ENCODE assay signal across 9 mouse cellular contexts in genomic region chr14:121172065-121173036, GRCm38 (mm10).
DNase-seq lines count a peak whose midpoint lies in the region; ATAC-seq lines count a peak whose summit lies in the region.
"Had no signal": no experiment of that assay in that cellular context is flagged by ENCODE, and none has a peak within 500 bp of the region (broad histone marks: within the 10 kb centered on the region; RNA-seq: fewer than 3 reads in every experiment).

No protein-coding gene starts in this region.

- no peaks in the 10 kb centered on the region for H3K36me3 ChIP-seq in neural tube, embryonic 11.5 days (ENCODE audit: control insufficient read depth, insufficient read depth, low read length)
- no peaks in the 10 kb centered on the region for H3K36me3 ChIP-seq in forebrain, embryonic 16.5 days (ENCODE audit: control insufficient read depth, insufficient read depth)
- H3K36me3 ChIP-seq in midbrain, embryonic 16.5 days (ENCODE audit: control insufficient read depth, insufficient read depth, low read length), result no peaks in the 10 kb centered on the region

- H3K27ac ChIP-seq in neural tube, embryonic 11.5 days (ENCODE audit: low read depth, low read length), result 0 out of 2 replicates have a peak overlapping the region, but pooled peaks have one; percentile 17
- H3K27ac ChIP-seq in forebrain, embryonic 16.5 days (ENCODE audit: low read length), result peak overlapping the region; percentile 80
- peak overlapping the region; percentile 81 for H3K27ac ChIP-seq in midbrain, embryonic 16.5 days (ENCODE audit: low read length)
- H3K27ac ChIP-seq: kidney, postnatal 0 days had no signal

- H3K9me3 ChIP-seq in neural tube, embryonic 11.5 days (ENCODE audit: control insufficient read depth, low read length), result no peaks in the 10 kb centered on the region
- no peaks in the 10 kb centered on the region for H3K9me3 ChIP-seq in forebrain, embryonic 16.5 days (ENCODE audit: control insufficient read depth, low read length)
- H3K9me3 ChIP-seq in midbrain, embryonic 16.5 days (replicated peaks; ENCODE audit: control insufficient read depth, low read length, poor library complexity, severe bottlenecking), result no peaks in the 10 kb centered on the region

- no peaks in the 10 kb centered on the region for H3K27me3 ChIP-seq in neural tube, embryonic 11.5 days (ENCODE audit: control insufficient read depth, insufficient read depth, low read length)
- H3K27me3 ChIP-seq in forebrain, embryonic 16.5 days (replicated peaks; ENCODE audit: control insufficient read depth, insufficient read depth, low read length), result no peaks in the 10 kb centered on the region
- no peaks in the 10 kb centered on the region for H3K27me3 ChIP-seq in midbrain, embryonic 16.5 days (ENCODE audit: control insufficient read depth, insufficient read depth, low read depth, low read length)

- no peak overlapping the region for H3K4me2 ChIP-seq in neural tube, embryonic 11.5 days (ENCODE audit: low read depth)
- peak overlapping the region; percentile 44 for H3K4me2 ChIP-seq in forebrain, embryonic 16.5 days (ENCODE audit: low read length)
- H3K4me2 ChIP-seq in midbrain, embryonic 16.5 days (ENCODE audit: low read length), result peak overlapping the region; percentile 42

- WGBS in neural tube, embryonic 11.5 days, result 57% methylated on average over 19 of the region's 19 CpGs
- 8% methylated on average over 19 of the region's 19 CpGs for WGBS in forebrain, embryonic 16.5 days
- 23% methylated on average over 19 of the region's 19 CpGs for WGBS in midbrain, embryonic 16.5 days

- ATAC-seq in neural tube, embryonic 11.5 days (ENCODE audit: insufficient read depth, low FRiP score, low TSS enrichment), result no peak; the same call in 1 of the 2 replicates
- ATAC-seq in forebrain, embryonic 16.5 days, result peak; percentile 74
- ATAC-seq in midbrain, embryonic 16.5 days, result peak; percentile 69

- H3K4me3 ChIP-seq in neural tube, embryonic 11.5 days (ENCODE audit: low read depth, low read length), result no peak overlapping the region
- peak overlapping the region; percentile 13 for H3K4me3 ChIP-seq in forebrain, embryonic 16.5 days (replicated peaks; ENCODE audit: low read length)
- peak overlapping the region; percentile 20; the same call in 1 of the 2 replicates for H3K4me3 ChIP-seq in midbrain, embryonic 16.5 days (ENCODE audit: low read depth, low read length)

- peak; percentile 31 for DNase-seq in neural tube, embryonic 11.5 days (ENCODE audit: low spot score)
- DNase-seq in neural tube, embryonic 10.5 days (ENCODE audit: extremely low spot score, low spot score), result no peak
- peak; percentile 55 to 61 for DNase-seq in layer of hippocampus, adult 8-10 months (ENCODE audit: low spot score in 2 of 2)
- DNase-seq in MN1 (ENCODE audit: low spot score), result no peak
- DNase-seq in lung, postnatal 14 days, result no peak
- DNase-seq in natural killer cell, adult 2 months (ENCODE audit: low spot score in 2 of 2), result no peak

- peaks cover 7% of the 10 kb centered on the region; the same call in 1 of the 2 replicates for H3K4me1 ChIP-seq in neural tube, embryonic 11.5 days (ENCODE audit: control insufficient read depth, insufficient read depth, low read length)
- H3K4me1 ChIP-seq in forebrain, embryonic 16.5 days (replicated peaks; ENCODE audit: control insufficient read depth, insufficient read depth, low read length), result peaks cover 24% of the 10 kb centered on the region
- H3K4me1 ChIP-seq in midbrain, embryonic 16.5 days (ENCODE audit: control insufficient read depth, insufficient read depth, low read length), result peaks cover 23% of the 10 kb centered on the region

- no peak overlapping the region for H3K9ac ChIP-seq in neural tube, embryonic 11.5 days (ENCODE audit: low read length)
- H3K9ac ChIP-seq in forebrain, embryonic 16.5 days (replicated peaks; ENCODE audit: low read depth, low read length), result peak overlapping the region; percentile 35; the same call in 1 of the 2 replicates
- H3K9ac ChIP-seq in midbrain, embryonic 16.5 days (ENCODE audit: low read depth, low read length), result peak overlapping the region; percentile 31; the same call in 1 of the 2 replicates

Comparison
In these comparisons a context has a peak if more than half of its experiments do, and no peak if none do; other contexts are left out.
1. DNase-seq: peak in neural tube, embryonic 11.5 days (single experiment) and layer of hippocampus, adult 8-10 months (2 of 2); none in neural tube, embryonic 10.5 days (single experiment), MN1 (single experiment), lung, postnatal 14 days (single experiment) and natural killer cell, adult 2 months (0 of 2).
2. H3K27ac ChIP-seq: peak in every context shown above with its lines; median percentile 81 in midbrain, embryonic 16.5 days; 80 in forebrain, embryonic 16.5 days; 17 in neural tube, embryonic 11.5 days.